Mouse (Mus musculus) midbrain, embryonic 13.5 days (tissue): ENCODE measurements at regions not wholly inside any gene's neighbourhood (a gene's known extent, or its start where the extent isn't known, plus 50 kb on each side); places are given as distances from the start of the nearest gene placed in this dataset.

Experiments
- ATAC-seq: fragments of 200-750 bp; cut with Nextera tagmentation; 2 replicates; pipeline ENCODE4 v1.8.0; 2017; ENCODE audit warnings: mild to moderate bottlenecking, moderate TSS enrichment, moderate library complexity
- H3K27ac ChIP-seq: fragments of 300-500 bp; sonication (generic); 2 replicates; pipeline ENCODE4 v1.5.1; 2015; ENCODE audit warnings: inconsistent platforms, mild to moderate bottlenecking, moderate library complexity
- H3K27me3 ChIP-seq: fragments of 300-500 bp; sonication (generic); 2 replicates; pipeline ENCODE4 v1.6.1; 2015; ENCODE audit warnings: mild to moderate bottlenecking, inconsistent platforms
- H3K36me3 ChIP-seq: fragments of 300-500 bp; sonication (generic); 2 replicates; pipeline ENCODE4 v1.6.1; 2015; ENCODE audit warnings: mild to moderate bottlenecking, inconsistent platforms
- H3K4me1 ChIP-seq: fragments of 300-500 bp; sonication (generic); replicated peaks from 2 replicates; pipeline ENCODE4 v1.6.1; 2015; ENCODE audit warnings: inconsistent platforms
- H3K4me2 ChIP-seq: fragments of 300-500 bp; sonication (generic); replicated peaks from 2 replicates; pipeline ENCODE4 v1.6.1; 2015; ENCODE audit warnings: moderate library complexity, mild to moderate bottlenecking, inconsistent platforms
- H3K4me3 ChIP-seq: fragments of 300-500 bp; sonication (generic); replicated peaks from 2 replicates; pipeline ENCODE4 v1.5.1; 2015; ENCODE audit warnings: mild to moderate bottlenecking, inconsistent platforms
- H3K9ac ChIP-seq: fragments of 300-500 bp; sonication (generic); replicated peaks from 2 replicates; pipeline ENCODE4 v1.6.1; 2015; ENCODE audit warnings: mild to moderate bottlenecking, inconsistent platforms
- H3K9me3 ChIP-seq: fragments of 300-500 bp; sonication (generic); 2 replicates; pipeline ENCODE4 v1.6.1; 2016; ENCODE audit warnings: mild to moderate bottlenecking, inconsistent platforms
- WGBS: fragments of 180-500 bp; shearing (Covaris S2); methylation state at CpG from one replicate; pipeline ENCODE4 v1.1.7; 2015; 5-methylcytosine and 5-hydroxymethylcytosine counted together

GRCm38 (mm10) chr16:25587879-25588347, 95.7 kb upstream of the Trp63 start:
- Histone ChIP-seq H3K4me3 (no peak overlapping the region), H3K4me1 (no peaks in the 10 kb centered on the region), H3K9me3 (no peaks in the 10 kb centered on the region), H3K4me2 (no peak overlapping the region), H3K9ac (no peak overlapping the region), H3K27me3 (no peaks in the 10 kb centered on the region), H3K36me3 (no peaks in the 10 kb centered on the region), H3K27ac (no peak overlapping the region)
- no peak for ATAC-seq
- 84% methylated on average over 10 of the region's 10 CpGs for WGBS

- no peaks in the 10 kb centered on the region for H3K36me3 ChIP-seq
- WGBS = 88% methylated on average over 1 of the region's 1 CpGs
- ATAC-seq = no peak
- no peak overlapping the region for H3K27ac ChIP-seq
- H3K9me3 ChIP-seq = no peaks in the 10 kb centered on the region
- no peak overlapping the region for H3K4me2 ChIP-seq
- no peaks in the 10 kb centered on the region for H3K27me3 ChIP-seq
- H3K4me3 ChIP-seq = no peak overlapping the region
- no peaks in the 10 kb centered on the region for H3K4me1 ChIP-seq
- no peak overlapping the region for H3K9ac ChIP-seq
Observed at GRCm38 (mm10) chr16:25597435-25597834, 86.1 kb upstream of the Trp63 start.

- ATAC-seq = no peak
- no peak overlapping the region for H3K4me3 ChIP-seq
- WGBS = 96% methylated on average over 2 of the region's 2 CpGs
Observed at GRCm38 (mm10) chr16:25603121-25603520, 80.4 kb upstream of the Trp63 start.

GRCm38 (mm10) chr16:25615229-25615628, 68.3 kb upstream of the Trp63 start:
- Histone ChIP-seq H3K9me3 (no peaks in the 10 kb centered on the region), H3K4me1 (no peaks in the 10 kb centered on the region), H3K9ac (no peak overlapping the region), H3K27me3 (no peaks in the 10 kb centered on the region), H3K4me3 (no peak overlapping the region), H3K27ac (no peak overlapping the region), H3K4me2 (no peak overlapping the region), H3K36me3 (no peaks in the 10 kb centered on the region)
- no peak for ATAC-seq
- WGBS = 74% methylated on average over 4 of the region's 4 CpGs

More at GRCm38 (mm10) chr16:25603121-25603520, 80.4 kb upstream of the Trp63 start:
- Histone ChIP-seq H3K27ac (no peak overlapping the region), H3K36me3 (no peaks in the 10 kb centered on the region), H3K9ac (no peak overlapping the region), H3K4me2 (no peak overlapping the region), H3K9me3 (no peaks in the 10 kb centered on the region), H3K4me1 (no peaks in the 10 kb centered on the region), H3K27me3 (no peaks in the 10 kb centered on the region)

GRCm38 (mm10) chr16:25615646-25616045, 67.9 kb upstream of the Trp63 start:
- Histone ChIP-seq H3K9me3 (no peaks in the 10 kb centered on the region), H3K4me3 (no peak overlapping the region), H3K27me3 (no peaks in the 10 kb centered on the region), H3K4me1 (no peaks in the 10 kb centered on the region), H3K36me3 (no peaks in the 10 kb centered on the region), H3K27ac (no peak overlapping the region), H3K4me2 (no peak overlapping the region), H3K9ac (no peak overlapping the region)
- no peak for ATAC-seq

GRCm38 (mm10) chr16:25618898-25619297, 64.7 kb upstream of the Trp63 start:
- Histone ChIP-seq H3K4me3 (no peak overlapping the region), H3K4me1 (no peaks in the 10 kb centered on the region), H3K27me3 (no peaks in the 10 kb centered on the region), H3K4me2 (no peak overlapping the region), H3K9me3 (no peaks in the 10 kb centered on the region), H3K9ac (no peak overlapping the region), H3K27ac (no peak overlapping the region), H3K36me3 (no peaks in the 10 kb centered on the region)
- 84% methylated on average over 4 of the region's 4 CpGs for WGBS
- no peak for ATAC-seq

- no peaks in the 10 kb centered on the region for H3K9me3 ChIP-seq
- no peaks in the 10 kb centered on the region for H3K36me3 ChIP-seq
- H3K27ac ChIP-seq = no peak overlapping the region
- no peaks in the 10 kb centered on the region for H3K27me3 ChIP-seq
- 94% methylated on average over 2 of the region's 2 CpGs for WGBS
- H3K4me1 ChIP-seq = no peaks in the 10 kb centered on the region
- ATAC-seq = no peak
- no peak overlapping the region for H3K4me3 ChIP-seq
- no peak overlapping the region for H3K4me2 ChIP-seq
- H3K9ac ChIP-seq = no peak overlapping the region
Observed at GRCm38 (mm10) chr16:25622651-25623050, 60.9 kb upstream of the Trp63 start.

- no peak for ATAC-seq
- no peak overlapping the region for H3K27ac ChIP-seq
- no peak overlapping the region for H3K9ac ChIP-seq
- H3K36me3 ChIP-seq = no peaks in the 10 kb centered on the region
- 77% methylated on average over 1 of the region's 1 CpGs for WGBS
- no peak overlapping the region for H3K4me2 ChIP-seq
- H3K4me3 ChIP-seq = no peak overlapping the region
- H3K27me3 ChIP-seq = no peaks in the 10 kb centered on the region
- no peaks in the 10 kb centered on the region for H3K4me1 ChIP-seq
- H3K9me3 ChIP-seq = no peaks in the 10 kb centered on the region
Observed at GRCm38 (mm10) chr16:25623986-25624623, 59.5 kb upstream of the Trp63 start.

- ATAC-seq = no peak
- no peak overlapping the region for H3K27ac ChIP-seq
- no peaks in the 10 kb centered on the region for H3K36me3 ChIP-seq
- 69% methylated on average over 3 of the region's 3 CpGs for WGBS
- H3K4me2 ChIP-seq = no peak overlapping the region
- H3K9ac ChIP-seq = no peak overlapping the region
- H3K4me3 ChIP-seq = no peak overlapping the region
- H3K4me1 ChIP-seq = no peaks in the 10 kb centered on the region
- H3K9me3 ChIP-seq = no peaks in the 10 kb centered on the region
- H3K27me3 ChIP-seq = no peaks in the 10 kb centered on the region
Observed at GRCm38 (mm10) chr16:25629750-25630149, 53.8 kb upstream of the Trp63 start.

GRCm38 (mm10) chr16:25631139-25631716, 52.3 kb upstream of the Trp63 start:
- WGBS = 78% methylated on average over 6 of the region's 6 CpGs
- H3K9me3 ChIP-seq = no peaks in the 10 kb centered on the region

More at GRCm38 (mm10) chr16:25631139-25631716, 52.3 kb upstream of the Trp63 start:
- Histone ChIP-seq H3K4me1 (no peaks in the 10 kb centered on the region), H3K27me3 (no peaks in the 10 kb centered on the region), H3K27ac (no peak overlapping the region), H3K36me3 (no peaks in the 10 kb centered on the region), H3K4me3 (no peak overlapping the region), H3K4me2 (no peak overlapping the region), H3K9ac (no peak overlapping the region)
- ATAC-seq = peak; percentile 70; the same call in 1 of the 2 replicates
